Mouse (Mus musculus): ENCODE measurements around the gene Olfr1157.

Gene Olfr1157

GRCm38 (mm10) chr2:87968199-87968598 is at the start of gene Olfr1157:
Olfr1157 (minus strand) TSS chr2:87968299.
- in situ Hi-C loops (cut with MseI, MboI): no loop called here

- in situ Hi-C loops (cut with MseI, MboI): no loop called here
Measured at GRCm38 (mm10) chr2:88007515-88008318, 39.6 kb upstream of the Olfr1157 start, which contains the start of gene Olfr1160. Olfr1160 (minus strand) TSS chr2:88008268.

- in situ Hi-C loops (cut with MseI, MboI): no loop called here
Measured at GRCm38 (mm10) chr2:87989813-87990212, 21.7 kb upstream of the Olfr1157 start, which contains the start of gene Olfr1158. Olfr1158 (plus strand) TSS chr2:87990113.

- in situ Hi-C loops (cut with MseI, MboI): no loop called here
Measured at GRCm38 (mm10) chr2:87974563-87974962, 6.5 kb upstream of the Olfr1157 start, which contains the start of gene Olfr74. Olfr74 (minus strand) TSS chr2:87974663.

GRCm38 (mm10) chr2:87953000-87953399 is 15.1 kb downstream of the Olfr1157 start, which contains the start of gene Olfr1156:
Olfr1156 (minus strand) TSS chr2:87953100.
- in situ Hi-C loops (cut with MseI, MboI): no loop called here

- in situ Hi-C loops (cut with MseI, MboI): no loop called here
Measured at GRCm38 (mm10) chr2:87945037-87945436, 23.1 kb downstream of the Olfr1157 start, which contains the start of gene Olfr1155. Olfr1155 (minus strand) TSS chr2:87945137.
